Mouse (Mus musculus) monocyte, adult 5-6 weeks (primary cell): ENCODE results near the gene Rimbp2. TPM values are rescaled to one million over a fixed set of nuclear protein-coding genes. Genes with fewer than 3 reads are reported as not detected.
"Not testable (repeated sequence)": the region's sequence is repeated elsewhere in the genome, so short reads cannot be mapped to it uniquely, and the experiment has no call there.

ENCODE experiments used
- ATAC-seq: fragments of 153-309, 156-312 bp; replicated peaks from 2 replicates; pipeline ENCODE4 v1.8.0; 2017; ENCODE audit warnings: mild to moderate bottlenecking; ENCODE audit not compliant: low TSS enrichment, insufficient number of reproducible peaks, severe bottlenecking, poor library complexity, low FRiP score
- total RNA-seq: library from RNA; stranded (forward); fragments of 200-1000, 200-491, 200-594 nt; gene quantifications from 3 replicates; pipeline ENCODE4 v1.2.3, GENCODE M21; 2017

Gene Rimbp2
- total RNA-seq, 1 experiment from 2014 or later: not detected

DNA sequence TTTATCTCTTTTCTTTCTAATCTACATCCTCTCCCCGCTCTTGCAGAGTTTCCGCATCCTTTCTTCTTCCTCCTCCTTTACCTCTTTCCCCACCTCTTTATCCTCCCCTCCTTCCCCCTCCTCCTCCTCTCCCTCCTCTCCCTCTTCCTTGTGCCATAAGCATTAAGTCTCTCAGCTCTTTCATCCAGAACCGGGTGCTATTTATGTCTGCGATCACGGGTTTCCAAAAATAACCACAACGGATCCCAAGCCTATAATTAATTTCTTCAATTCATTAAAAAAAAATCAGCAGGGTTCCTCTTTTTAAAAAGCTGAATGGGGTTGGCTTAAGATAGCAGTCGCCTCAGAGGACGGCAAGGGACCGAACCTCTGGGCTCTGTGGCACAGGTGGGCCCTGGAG lies 145.9 kb downstream of the Rimbp2 start:
- no peak for ATAC-seq

DNA sequence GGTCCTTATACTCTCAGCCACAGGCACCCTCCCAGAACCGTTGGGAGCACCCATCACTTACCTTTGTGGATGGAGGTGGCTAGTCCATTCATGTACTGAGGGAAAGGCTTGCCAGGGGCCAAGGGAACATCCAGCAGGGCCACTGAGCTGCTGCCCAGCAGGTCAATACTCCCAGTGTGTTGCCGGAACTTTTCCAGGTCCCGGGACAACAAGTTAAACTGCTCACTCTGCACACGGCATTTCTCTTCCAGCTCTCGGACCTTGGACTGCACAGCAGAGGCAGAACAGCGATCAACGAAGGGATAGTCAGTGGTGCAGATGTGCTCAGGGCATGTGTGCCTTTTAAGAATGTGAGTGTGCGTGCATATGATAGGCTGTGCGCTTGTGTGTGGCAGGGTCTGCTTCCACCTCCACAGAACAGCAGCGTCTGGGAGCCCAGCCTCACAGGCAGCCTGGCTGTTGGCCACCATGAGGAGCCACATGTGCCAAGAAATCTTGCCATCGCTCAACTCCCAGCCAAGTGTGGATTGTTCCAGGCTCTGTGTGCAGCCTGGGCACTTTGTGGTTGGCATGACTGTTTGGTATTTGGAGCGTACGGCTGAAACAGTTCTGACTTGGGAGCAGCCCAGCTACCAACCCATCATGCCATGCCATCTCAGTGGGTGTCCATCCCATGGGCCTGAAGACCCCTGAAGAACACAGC lies 146.8 kb downstream of the Rimbp2 start:
- ATAC-seq: no peak

DNA sequence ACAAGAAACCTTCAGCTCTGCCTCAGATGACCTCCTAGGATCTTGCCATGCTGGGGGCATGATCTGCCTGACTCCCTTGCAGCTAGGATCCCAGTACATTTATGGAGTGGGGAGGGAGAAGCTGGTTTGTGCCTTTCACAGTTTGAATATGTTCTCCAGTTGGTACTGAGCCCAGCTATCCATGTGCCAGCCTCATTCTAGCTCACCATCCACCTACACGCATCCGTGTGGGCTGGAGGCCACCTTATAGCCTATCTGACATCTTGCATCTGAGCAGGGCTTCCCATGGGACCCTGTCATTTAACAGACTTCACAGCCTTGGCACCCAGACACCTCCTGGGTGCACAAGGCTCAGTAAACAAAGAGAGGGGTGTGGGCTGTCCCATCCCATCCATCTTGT lies 148.2 kb downstream of the Rimbp2 start:
- no peak for ATAC-seq

DNA sequence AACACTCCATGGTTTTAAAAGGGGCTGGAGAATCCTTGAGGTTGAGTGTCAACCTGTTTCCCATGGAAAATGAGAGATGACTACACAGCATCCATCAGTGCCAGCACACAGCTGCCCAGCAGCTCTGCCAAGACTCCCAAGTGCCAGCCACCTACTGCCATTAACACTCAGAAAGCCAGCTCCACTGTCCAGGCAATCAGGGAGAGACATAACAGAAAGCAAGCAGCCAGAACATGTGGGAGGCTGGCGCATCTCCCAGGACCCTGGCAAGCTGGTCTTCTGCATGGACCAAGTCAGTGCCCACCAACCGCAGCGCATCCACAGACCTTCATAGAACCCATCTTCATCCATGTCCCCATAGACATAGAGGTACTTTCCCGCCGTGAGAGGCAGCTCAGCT lies 152.7 kb downstream of the Rimbp2 start:
- ATAC-seq: no peak

DNA sequence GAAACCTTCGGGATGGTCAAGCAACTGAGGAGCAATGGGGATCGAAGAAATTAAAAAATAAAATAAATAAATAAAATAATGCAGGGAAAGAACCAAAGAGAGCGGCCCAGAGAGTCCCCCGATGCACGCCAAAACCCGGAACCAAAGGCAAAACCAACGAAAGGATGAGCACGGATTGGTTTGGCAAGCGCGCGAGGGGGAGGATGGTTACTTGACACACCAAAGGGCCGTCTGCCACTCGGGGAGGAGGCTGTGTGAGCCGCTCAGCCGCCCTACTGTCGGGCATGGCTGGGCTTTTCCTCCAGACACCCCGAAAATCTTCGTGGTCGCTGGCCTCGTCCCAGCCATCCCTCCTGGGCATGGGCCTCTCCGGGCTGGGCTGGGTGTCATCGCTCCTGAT lies 171.7 kb downstream of the Rimbp2 start:
- no peak for ATAC-seq

DNA sequence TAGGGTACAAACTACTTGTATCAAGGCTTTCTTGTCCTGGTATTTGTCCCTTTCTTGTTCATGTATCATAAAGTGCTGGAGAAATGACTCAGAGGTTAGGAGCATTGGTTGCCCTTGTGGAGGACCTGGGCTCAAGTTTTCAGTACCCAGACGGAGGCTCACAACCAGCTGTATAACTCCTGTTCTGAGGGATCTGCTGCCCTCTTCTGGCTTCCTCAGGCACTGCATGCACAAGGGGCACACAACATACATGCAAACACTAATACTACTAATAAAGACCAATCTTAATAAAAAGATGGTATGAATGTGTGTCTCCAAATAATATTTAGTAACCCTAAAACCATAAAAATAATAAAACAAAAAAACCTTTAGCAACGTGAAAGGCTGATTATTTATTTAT lies 176.9 kb downstream of the Rimbp2 start:
- no peak for ATAC-seq

DNA sequence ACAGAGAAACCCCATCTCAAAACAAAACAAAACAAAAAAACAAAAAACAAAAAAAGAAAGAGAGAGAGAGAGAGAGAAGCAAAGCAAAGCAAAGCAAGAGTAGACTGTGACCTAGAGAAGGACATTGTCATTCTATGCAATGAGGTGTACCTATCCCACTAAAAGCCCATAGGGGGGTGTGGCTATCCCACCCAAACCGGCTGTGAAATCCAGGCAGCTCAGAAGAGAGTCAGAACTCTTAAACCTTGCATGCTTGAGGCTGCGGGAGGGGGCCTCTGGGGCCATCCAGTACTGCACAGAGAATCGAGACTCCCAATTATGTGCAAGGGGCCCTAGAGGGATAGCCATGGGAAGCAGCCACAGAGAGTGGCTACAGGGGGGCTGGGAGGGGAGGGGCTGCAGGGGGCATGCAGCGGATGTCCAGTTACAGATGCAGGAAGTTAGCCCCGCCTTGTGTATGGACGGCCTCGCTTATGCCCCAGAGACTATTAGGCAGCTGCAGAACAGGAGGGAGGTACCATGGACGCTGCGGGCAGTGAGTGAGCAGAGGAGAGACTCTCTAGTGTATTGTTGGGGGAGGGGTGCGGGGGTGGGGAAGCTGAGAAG lies 184.2 kb downstream of the Rimbp2 start:
- ATAC-seq: no peak

DNA sequence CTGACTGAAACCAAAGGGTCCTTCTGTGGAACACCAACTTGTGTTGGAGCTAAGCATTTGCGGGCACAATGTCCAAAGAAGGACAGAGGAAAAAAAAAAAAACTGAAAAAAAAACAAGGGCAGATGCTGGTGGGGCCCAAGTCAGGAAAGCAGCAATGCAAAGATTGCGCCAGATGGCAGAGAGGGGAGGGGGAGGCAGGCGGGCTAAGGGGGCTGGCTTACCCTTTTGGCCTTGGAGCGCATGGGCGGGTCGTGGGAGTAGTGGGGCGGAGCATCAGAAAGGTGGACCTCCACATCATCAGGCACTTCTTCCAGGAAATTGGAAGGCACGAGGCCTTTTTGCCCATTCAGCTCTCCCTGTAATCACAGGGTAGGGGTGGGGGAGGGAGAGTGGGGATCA lies 192.2 kb downstream of the Rimbp2 start:
- no peak for ATAC-seq

DNA sequence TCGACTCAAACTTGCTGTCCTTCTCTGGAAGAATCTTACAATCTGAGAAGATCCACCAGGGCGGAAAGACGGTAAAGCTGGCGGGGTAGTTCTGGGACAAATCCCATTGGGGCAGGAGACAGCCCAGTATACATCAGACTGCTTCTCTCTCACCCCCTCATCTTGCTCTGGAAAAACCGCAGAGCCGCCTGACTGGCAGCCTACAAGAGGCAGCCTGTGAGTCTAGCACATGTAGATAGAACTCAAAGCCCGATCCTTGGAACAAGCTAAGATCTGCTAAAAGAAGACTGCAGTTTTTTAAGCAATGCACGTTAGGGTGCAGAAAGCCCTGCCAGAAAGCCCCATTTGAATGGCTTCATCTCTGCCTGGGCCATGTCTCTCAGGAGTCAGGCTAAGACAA lies 207.0 kb downstream of the Rimbp2 start:
- no peak for ATAC-seq

DNA sequence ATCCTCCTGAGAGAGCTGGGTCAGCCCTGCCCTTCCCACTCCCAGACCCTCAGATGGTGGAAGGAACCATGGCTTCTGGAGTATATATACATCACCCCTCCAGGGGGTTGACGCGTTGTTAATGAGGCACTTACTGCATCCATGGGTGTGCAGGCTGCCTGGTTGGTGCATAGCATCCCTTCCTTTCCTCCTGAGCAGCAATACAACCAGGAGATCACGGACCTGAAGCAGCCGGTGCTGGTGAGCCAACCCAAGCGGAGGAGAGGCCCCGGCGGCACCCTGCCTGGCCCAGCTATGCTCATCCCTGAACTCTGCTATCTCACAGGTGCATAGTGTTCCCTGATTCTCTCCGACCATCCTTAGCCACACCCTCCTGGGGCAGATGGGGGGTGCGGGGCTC lies 208.1 kb downstream of the Rimbp2 start:
- no peak for ATAC-seq

DNA sequence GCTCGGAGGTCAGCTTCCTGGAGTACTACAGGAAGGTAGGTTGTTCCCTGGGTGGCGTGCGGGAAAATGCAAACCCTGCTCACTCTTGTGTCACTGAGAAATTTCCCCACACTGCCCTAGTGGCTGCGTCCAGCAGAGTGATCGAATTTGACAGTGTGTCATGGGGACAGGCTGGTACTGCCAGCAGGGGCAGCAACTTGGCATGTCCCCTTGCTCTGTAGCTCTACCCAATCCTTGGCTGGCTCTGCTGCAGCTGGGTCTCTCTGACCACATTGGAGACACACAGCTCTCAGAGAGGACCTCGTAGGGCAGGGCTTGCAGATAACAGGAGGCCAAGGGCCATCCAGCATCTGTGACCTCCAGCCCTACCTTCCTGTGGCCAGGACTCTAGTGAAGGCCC lies 208.9 kb downstream of the Rimbp2 start:
- no peak for ATAC-seq

DNA sequence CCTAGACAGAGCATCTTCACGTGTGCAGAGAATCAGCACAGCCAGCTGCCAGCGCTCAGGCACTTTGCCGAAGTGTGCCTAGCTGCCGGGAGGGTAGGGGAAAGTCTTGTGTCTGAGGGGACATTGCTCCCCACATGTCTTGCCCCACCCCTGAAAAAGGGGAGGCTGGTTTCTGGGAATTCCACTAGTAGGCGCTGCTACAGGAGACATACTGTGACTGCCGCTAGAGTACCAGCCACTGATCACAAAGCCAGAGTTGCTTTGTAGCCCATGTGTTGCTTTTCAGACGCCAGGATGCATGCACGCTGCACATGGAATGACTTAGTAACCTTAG lies 213.5 kb downstream of the Rimbp2 start:
- no peak for ATAC-seq

DNA sequence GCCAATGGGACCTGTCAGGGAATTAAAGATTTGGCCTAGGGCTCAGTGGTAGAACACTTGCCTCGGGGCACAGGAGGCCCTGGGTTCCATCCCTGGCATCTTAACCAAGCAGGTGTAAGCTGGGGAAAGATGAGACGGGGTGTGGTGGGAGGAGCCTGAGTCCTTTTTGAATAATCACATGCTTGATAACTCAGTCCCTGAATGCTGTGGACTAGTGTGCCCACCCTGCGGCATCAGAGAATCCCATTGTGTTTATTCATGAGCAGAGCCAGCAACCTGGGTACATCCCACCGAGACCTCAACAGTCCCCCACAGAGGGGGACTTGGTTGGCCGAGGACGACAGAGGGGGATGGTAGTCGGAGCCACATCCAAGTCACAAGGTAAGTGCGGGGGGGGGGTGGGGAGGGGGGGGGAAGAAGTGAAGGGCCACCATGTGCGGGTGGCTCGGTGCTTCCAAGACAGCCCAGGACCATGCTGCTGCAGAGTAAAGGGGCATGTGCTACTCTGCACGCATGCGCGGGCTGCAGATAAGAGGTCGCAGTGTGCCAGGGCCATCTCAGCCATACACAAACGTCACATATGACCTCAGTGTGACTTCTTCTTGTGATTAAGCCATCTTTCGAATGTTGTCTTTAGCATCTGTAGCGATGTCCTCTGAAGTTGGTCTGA lies 214.0 kb downstream of the Rimbp2 start:
- ATAC-seq: no peak

DNA sequence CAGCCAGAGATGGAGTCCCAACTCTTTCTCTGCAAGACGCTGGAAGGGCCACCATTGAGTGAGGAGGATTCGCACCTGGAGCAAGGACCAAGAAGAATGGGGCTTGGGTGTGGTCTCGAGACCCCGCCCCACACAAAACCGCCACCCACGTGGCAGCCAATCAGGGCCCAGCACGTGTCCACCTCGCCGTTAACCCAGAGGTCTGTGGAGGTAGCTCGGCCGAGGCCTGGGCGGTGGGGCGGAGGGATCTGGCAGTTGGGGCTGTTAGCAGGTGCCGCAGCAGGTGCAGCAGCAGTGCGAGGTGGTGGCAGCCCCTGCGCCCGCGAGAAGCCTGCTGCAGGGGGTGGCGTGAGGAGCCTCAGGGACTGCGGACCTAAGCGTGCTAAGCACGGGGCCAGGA lies 217.4 kb downstream of the Rimbp2 start:
- ATAC-seq: no peak

DNA sequence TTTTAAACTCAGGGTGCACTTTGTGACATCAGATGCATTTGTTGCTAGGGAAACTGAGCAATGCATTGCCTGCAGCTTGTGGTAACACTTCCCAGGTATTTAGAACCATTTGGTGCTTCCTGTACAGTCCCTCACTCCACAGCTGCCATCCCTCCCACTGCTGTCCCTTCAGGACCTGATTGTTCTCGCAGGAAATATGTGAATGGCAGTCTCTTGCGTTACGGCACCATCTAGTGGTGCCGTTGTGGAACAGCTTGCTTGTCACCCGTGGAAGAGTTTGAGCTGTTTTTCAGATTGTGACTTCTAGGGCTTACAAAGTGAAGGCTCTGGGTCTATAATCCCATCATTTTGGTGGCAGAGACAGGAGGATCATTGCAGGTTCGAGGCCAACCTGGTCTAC lies 219.3 kb downstream of the Rimbp2 start:
- no peak for ATAC-seq

DNA sequence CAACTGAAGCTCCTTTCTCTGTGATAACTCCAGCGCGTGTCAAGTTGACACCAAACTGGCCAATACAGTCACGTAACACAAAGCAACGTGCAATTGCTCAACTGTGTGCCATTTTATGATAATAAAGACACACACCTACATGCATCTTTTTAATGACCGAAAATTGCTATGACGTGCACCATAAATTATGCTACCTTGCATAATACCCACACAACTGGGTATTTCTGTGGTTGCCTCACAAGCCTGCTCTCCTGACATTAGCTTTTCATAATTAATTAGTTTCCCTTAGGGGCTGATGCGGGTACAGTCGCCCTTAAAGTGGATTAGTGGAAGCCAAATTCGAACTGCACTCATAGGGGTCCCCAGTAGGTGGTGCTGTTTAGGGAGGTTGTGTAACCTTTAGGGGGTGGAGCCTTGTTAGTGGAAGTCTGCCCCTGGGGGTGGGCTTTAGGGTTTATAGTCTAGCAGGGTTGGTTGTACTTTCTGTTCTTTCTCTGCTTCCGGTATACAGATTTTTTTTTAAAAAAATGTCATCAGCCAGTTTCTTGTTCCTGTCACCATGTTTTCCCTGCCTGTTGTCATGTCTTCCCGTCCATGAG lies 220.8 kb downstream of the Rimbp2 start:
- no peak for ATAC-seq

DNA sequence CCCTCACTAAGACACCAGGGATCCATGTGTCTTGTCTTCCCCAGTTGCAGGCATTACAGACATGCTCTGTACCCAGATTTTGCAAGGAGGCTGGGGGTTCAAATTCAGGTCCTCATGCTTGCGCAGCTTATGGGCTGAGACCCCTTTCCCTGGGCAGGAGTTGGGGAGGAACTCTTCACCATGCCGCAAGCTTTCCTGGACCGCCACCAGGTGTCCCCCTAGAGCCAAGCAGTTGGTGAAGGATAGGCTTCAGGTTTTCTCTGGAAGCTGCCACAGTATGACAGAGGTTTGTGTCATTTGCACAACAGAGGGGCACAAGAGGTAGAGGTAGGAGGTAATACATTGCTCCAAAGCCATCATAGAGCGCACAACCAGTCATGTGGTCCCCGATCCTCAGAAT lies 222.7 kb downstream of the Rimbp2 start:
- no peak for ATAC-seq

DNA sequence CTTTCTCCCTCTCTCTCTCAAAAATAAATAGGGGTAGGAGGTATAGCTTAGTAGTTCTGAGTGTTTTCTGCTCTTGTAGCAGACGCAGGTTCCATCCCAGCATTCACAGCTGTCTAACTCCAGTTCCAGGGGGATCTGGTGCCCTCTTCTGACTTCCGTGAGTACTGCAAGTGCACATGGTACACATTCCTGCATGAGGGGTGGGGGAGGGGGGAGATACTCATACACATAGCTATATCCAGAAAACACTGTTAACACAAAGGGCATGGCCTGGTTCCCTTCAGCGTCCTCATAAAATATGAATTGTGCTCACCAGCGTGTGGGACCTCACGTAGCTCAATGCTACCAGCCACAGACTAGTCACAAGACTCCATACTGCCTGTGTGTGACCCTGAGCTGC lies 223.9 kb downstream of the Rimbp2 start:
- ATAC-seq: no peak

DNA sequence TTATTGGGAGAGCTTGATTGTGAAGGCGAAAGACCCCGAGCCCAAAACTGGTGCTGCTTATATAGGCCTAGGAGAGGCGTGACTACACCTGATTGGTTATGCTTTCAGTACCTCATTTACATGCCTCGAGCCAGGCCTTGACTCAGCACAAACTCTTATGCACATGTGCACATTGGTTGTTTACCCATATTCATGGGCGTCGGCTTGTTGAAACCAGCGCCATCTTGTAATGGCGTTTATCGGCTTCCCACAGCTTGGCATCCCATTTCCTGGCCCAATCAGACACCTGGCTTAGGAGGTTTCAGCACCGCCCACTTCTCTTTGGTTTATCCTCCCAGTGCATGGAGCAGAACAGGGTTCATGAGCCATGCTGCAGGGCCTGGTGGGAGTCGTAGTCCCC lies 232.8 kb downstream of the Rimbp2 start:
- ATAC-seq: not testable (repeated sequence)

DNA sequence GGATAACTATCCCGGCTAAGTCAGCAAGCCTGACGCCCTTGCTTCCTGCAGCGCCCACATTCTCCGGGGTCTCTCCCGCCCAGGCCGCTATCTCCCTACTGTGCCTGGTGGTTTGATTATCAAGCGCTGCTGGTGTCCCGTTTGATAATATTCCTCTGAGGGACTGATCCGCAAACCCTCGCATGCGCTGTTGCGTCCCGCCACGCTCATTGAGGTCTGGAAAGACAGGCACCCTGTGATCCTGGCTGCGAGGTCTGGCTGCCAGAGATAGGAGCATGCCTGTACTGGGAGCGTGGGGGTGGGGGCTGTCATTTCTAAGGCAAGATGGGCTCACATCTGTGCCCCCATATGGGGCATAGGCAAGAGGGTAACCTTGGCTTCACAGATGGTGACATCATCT lies 238.1 kb downstream of the Rimbp2 start:
- no peak for ATAC-seq
